Mouse (Mus musculus) neural tube, embryonic 10.5 days (tissue): ENCODE measurements at regions not wholly inside any gene's neighbourhood (a gene's known extent, or its start where the extent isn't known, plus 50 kb on each side); places are given as distances from the start of the nearest gene placed in this dataset.

ENCODE experiments used
- DNase-seq: peaks from one replicate; pipeline ENCODE4 v3.0.0-alpha.2; 2017; ENCODE audit warnings: low spot score; ENCODE audit errors: extremely low spot score

DNA sequence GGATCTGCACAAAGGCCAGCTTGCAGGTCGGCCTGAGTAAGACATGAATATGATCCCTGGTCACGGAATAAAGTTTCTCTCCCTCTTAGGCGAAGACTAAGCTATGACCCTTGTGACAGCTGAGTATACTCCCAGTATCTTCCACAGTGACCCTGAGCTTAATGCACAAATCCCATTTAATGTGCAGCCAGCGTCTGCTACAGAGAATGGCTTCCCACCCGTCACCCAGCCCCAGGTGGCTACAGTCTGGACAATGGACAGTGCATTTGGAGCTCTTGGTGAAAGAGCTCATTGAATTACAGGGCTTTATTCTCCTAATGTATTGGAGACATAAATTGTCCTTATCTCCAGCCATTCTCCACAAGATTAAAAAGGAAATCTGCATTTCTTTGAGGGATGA is 454.3 kb upstream of the Fam19a5 start:
- peak; percentile 26 for DNase-seq

DNA sequence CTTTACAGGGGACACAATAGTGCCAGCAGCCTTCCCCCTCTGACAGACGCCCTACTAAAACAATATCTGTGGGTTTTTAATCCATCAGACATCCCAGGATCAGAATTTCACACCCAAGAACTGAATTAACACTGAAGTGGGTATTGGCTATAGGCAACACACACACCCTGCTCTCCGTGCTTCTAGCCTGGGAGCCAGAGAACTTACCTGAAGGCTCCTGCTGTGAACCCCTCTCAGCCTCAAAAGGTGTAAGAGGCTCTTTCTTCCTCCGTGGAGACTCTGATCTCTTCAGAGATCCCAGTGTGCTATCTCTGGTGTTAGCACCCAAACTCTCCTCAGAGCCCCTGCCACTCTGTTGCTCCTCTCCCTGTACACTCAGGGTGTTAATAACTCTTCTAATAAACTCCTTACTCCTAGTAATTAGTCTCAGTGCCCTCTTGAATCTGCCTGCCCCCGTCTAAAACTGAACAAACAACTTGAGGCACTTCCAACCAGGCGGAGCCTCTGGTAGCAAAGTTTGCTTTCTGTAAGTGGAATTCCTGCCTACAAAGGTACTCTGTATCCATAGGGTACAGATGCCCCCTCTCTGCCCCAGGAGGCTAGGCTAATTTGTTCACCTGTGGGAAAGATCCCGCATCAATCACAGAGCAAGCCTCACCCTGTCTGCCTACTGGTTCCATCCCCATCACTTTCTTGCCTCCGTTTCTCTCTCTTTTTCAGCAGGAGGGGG is 452.9 kb upstream of the Fam19a5 start:
- no peak for DNase-seq

DNA sequence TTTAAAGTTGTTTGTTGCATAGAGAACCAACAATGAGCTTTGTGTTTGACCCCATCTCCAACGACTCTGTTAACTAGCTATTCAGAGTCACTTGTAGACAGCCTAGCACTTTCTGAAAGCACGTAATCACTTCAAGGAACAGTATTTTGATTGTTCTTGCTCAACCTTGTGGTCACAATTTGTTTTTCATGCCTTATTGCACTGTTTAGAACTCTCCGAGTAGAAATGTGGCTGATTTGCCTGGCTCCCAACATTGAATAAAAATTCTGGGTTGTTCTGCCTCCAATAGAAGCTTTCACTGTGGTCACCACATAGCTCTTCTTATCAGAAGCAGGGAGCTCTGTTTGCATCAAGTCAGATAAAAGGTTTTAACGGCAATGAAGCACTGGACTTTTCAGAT is 446.9 kb upstream of the Fam19a5 start:
- DNase-seq = no peak

DNA sequence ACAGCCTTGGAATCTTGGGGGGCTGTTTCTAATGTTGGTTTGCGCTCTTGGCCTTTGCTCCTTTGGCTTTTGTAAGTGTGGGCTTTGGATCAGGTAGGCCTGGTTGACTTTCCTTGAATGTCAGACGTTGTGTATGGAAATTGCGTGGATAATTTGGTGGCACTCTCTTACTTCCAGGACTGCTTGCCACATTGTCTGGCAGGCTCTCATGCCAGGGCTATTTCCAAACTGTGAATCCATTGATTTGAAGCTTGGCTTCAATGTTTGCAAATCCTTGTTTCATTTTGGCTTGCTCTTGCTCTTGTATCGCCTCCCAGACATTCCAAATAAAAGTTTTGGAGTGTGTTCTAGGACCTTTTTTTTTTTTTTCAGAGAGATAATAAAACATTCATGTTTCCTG is 443.0 kb upstream of the Fam19a5 start:
- DNase-seq = no peak

DNA sequence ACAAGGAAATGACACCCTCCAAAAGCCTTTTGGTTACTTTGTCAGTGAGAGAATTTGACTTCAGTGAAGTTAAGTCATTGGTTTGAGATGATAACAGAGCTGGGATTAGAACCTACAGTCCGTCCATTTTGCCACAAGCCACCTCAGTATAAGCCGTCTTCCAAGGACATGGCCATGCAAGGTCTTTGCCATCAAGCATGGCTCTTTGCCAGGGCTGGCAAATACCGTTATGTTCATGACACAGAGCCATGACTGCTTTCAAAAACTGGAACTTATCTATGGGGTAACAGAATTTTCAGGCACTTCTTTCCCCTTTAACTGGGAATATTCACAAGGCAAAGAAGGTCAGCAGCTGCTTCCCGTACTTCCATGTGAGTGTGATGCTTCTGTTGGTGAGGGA is 441.9 kb upstream of the Fam19a5 start:
- DNase-seq = no peak

DNA sequence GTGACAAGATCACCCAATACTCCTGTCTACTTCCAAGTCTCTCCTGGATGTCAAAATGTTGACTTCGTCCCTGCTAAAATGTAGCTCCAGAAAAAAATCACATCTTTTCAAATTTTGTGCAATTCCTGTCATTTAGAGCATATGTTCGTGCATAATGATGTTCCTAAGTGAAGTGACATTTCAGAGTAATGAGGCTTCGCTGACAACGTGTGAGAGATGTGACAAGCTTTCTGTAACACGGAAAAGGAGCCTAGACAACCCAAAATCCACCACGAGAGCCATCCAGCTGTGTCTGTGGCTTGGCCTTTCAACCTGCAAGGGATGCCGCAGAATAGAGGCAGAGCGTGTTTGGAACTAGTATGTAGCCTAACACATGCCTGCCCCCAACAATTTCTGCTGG is 438.1 kb upstream of the Fam19a5 start:
- DNase-seq = no peak

DNA sequence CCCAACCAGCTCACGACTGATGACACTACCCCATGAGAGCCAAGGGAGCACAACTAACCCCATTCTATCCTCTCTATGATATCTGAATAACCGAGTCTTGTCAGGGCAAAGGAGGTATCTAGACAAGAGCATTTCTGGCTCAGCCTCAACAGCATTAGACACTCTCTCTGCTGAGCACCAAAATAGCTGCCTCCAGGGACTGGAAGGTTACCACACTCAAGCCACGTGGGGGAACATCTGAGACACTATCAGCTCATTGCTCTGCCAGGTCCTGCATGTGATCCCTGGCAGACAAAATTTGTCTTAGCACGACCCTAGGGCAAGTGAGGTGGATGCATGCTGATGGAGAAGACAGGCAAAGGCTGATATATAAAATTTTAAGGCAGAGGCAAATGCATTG is 436.4 kb upstream of the Fam19a5 start:
- DNase-seq = no peak

DNA sequence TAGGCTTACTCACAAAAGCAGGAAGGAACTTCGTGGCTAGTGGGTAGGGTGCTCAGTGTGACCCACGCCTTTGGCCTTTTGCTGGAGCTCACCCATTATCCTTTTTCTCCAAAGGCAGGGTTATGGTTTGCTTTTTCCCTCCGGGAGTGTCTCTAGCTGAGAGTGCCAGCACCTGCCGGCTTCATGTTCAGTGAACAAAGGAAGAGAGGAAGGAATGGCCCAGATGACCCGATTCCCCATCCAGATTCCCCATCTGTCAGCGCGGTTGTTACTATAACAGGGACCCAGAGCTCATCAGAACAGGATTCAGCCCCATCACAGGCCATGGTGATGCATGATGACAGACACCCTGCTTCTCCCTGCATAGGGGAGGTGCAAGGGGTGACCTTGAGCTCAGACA is 435.7 kb upstream of the Fam19a5 start:
- DNase-seq = no peak

DNA sequence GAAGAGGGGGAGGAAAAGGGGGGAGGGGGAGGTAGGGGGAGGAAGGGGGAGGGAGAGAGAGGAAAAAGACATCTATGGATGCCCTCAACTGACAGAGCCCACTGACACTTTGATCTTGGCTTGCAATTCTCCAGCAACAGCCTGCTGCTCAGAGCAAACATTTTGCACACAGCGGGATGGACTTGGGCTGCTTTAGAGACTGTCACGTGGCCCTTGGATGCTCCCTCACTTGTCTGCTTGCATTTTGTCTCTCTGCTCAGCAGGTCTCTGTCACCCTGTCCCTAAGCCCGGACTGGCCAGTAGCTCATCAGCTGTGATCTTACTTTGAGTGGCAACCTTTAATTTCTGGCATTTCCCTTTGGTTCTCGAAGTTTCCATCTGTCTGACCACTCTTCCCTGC is 421.4 kb upstream of the Fam19a5 start:
- DNase-seq = no peak

DNA sequence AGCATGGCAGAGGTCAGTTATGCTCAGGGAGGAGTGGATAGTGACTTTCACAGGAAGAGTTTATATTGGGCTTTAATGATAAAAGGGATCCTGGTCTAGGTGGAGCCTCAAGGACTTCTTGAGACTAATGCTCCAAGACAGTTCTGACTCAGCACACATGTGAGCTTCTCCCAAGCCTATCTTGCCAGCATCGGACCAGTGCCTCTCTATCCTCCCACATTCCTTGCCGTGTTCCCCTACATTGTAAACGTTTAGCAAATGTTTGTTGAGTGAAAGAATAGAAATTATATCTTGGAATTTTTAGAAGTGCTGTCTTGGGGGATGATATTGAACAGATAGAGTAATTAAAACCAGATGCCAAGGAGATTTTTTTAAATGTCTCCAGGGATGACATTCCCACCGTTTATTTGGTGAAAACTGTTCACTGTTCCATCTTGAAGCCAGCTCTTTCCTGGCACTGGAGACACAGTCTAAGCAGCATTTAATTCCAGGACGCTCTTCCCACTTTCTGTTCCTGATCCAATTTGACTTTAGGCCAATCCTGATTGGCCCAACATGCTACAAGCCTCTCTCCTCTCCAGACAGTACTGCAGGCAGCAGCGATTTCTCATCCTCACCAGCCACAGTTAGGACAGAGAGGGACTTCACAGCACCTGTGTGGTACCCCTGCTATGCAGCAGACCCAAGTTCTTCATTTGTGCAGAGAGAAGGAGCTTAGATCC is 418.5 kb upstream of the Fam19a5 start:
- DNase-seq = no peak

DNA sequence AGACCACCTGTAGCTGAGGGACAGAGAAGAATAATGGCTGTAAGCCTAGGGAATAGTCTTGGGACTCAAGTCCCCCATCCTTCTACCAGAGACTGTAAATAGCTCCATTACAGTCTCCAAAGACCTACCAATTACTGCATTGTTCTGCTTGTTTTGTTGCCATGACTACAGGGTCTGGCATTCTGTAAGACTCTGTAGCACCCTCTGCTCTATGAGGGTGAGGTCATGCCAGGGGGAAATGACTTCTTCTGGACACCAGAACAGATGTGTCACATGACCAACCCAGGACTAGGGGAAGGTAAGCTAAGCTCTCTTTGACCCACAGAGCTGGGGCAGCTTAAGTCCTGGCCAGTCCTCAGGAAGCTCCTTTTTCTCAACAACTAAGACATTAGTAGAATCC is 405.2 kb upstream of the Fam19a5 start:
- DNase-seq = no peak

DNA sequence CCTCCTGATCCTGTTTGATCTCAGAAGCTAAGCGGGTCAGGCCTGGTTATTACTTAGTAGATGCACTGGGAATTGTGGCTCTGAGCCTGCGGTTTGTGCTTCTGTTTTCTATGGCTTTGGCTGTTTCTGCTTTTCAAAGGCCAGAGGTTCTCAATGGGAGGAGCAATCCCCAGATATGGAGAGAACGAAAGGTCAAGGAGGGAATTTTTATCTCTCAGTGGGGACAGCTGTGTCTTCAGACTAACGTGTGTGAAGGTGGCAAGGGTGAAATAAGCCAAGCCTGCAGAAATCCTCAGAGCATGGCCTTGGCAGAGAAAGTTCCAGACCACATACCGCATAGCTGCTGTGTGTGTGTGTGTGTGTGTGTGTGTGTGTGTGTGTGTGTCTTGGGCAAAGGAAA is 375.0 kb upstream of the Fam19a5 start:
- DNase-seq = no peak

DNA sequence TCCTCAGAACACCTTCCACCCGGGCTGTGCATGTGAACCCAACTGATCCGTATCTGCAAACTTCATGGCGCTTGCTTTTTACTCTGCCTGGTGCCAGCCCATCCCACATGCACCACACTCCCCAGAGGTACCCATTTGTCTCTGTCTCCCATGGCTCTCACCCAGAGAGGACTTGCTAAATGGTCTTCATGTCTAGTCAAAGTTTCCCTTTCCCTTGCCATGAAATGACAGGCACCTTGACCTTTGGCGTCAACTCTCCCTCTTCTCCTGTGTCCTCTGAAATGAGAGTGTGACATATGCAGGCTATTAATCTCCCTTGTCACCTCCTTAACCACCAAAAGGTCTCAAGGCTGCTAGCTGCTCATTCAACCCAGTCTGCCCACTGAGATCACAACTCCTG is 373.2 kb upstream of the Fam19a5 start:
- DNase-seq = no peak

DNA sequence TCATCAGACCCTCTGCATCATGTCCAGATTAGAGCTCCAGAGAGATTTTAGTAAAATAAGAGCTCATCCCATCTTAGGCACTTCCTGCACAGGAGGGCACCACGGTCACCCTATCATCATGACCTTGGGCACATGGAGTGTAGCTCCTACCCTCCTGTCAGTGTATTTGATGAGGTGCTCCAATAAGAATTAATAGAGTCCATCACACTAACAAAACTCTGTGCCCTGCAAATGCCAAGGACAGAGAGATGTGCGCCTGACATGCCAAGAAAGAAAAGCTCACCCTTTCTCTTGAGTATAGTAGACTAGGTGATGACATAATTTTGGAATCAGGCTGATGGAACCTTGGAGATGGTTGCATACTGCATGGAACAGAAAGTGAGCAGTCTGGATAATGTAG is 371.0 kb upstream of the Fam19a5 start:
- DNase-seq = no peak

DNA sequence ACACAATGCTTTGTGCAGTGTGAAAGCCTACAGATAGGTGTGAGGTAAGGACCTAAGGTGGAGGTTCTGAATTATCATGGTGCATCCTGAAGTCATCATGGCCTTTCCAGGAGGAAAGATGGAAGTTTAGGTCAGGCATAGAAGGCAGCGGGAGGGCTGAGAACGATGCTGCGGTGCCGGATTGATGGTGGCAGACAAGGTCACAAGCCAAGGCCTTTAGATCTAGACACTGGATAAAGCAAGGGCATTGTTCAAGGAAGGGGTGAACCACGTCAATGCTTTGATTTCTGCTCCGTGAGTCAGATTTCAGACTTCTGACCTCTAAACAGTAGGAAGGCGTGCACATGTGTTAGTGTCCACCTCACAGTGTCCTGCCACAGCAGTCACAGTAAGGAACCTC is 365.5 kb upstream of the Fam19a5 start:
- DNase-seq = no peak

DNA sequence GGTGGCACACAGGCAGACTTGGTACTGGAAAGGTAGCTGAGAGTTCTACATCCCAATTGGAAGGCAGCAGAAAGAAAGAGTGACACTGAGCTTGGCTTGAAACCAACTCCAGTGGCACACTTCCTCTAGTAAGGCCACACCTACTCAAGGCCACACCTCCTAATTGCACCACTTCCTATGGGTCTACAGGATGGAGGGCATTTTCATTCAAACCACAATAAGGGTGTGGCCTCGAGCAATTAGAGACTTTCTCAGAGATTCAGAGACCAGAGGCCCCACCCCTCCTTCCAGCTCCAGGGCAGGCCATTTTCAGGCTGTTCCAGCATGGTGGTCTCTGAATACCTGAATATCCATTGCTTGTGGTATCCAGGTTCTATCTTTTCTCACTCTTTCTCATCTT is 363.3 kb upstream of the Fam19a5 start:
- no peak for DNase-seq

DNA sequence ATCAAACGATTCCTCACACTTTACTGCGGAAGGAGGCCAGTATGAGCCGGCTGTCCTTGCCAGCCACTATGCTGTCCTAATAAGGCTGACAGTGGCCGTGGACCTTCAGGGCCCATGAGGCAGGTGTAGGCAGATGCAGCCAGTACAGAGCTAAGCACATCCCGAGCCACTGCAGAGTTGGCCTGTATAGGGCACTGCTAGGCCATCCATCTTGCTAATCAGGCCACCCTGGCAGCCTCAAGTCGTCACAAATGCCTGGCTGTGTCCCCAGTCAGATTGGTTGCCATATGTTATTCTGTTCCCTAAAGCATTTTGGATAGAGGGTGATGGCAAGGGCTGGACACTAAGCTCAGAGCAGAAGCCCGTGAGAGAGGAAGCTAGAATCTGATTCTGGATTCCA is 359.9 kb upstream of the Fam19a5 start:
- DNase-seq = no peak

DNA sequence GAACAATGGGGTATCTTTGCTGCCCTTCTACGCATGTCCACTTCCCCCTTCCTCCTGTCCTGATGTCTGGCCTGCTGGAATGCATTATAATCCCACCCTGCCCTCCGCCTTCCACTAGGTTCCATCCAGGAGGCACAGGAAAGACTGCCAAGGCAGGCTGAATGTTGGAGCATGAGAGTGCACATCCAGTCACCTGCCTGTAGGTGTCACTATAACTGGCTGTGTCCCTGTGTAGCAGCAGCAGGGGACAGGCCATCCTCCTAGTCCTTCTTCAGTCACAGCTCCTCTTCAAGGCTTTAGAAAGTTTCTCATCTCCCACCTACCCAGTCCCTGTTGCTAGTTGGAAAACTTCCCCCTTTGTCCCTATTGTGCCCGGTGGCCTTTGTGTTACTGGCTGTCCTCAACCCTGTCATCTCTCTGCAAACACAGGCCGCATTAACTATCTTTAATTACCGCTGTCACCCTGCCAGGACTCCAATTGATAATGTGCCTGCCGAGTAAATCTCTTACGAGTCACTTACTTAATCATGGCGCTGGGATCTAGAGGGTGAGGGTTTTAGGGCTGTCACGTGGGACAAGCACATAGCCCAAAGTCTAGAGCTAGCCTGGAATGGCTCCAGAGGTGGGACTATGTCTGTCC is 355.2 kb upstream of the Fam19a5 start:
- DNase-seq = no peak

DNA sequence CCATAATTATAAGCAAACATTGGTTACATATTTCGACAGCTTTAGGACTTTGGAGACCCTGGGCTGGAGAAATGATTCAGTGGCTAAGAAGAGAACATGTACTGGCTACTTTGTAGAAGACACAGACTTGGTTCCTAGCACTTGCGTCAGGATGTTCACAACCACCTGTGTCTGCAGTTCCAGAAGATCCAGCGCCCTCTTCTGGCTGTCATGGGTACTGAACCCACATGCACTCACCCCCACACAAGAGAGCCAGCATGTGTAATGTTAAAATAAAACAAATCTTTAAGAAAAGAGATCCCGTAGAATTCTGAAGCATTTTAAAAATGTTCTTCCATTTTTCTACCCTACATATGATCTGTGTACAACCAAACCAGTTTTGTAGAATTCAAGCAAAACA is 352.2 kb upstream of the Fam19a5 start:
- no peak for DNase-seq

DNA sequence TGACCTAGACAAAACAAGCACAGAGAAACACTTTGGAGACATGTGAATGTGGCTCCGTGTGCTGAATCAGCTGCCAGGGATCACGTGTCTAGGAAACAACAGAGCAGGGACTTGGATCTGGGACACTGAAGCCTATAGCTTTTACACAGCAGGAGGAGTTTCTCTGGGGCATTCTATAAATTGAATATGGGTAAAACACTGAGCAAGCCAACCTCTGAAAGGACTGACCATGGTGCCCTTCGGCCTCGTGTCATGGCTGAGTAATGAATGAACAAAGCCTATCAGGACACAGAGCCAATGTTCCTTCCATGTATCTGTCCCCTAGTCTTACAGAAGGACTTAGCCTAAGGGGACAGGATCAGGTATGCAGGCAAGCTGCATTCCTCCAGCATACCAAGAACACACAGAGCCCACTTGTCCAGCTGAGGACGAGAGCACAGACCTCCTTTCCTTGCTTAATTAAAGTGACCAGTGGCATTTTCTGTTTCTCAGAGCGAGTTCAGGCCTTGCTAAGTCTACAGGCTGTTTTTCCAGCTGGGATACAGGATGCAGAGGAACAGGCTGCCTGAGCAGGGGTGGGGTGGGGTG is 347.7 kb upstream of the Fam19a5 start:
- DNase-seq = no peak

DNA sequence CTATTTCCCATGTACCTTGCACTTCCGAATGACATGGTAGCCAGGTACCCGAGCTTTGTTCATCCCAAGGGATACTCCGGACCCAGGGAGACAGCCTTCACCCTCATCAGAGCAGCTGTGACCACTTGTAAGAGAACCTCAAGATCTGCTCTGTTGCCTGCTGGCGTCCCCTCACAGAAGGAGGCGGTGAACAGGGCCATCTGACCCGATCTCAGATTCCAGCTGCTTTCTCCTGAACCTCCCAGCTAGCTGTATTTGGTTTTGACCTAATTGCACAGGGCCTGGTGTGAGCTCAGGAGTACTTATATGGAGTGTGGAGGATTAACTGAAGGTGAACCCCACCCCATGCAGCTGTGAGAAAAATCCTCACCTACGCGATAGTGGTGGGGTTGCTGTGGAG is 344.5 kb upstream of the Fam19a5 start:
- DNase-seq = no peak

DNA sequence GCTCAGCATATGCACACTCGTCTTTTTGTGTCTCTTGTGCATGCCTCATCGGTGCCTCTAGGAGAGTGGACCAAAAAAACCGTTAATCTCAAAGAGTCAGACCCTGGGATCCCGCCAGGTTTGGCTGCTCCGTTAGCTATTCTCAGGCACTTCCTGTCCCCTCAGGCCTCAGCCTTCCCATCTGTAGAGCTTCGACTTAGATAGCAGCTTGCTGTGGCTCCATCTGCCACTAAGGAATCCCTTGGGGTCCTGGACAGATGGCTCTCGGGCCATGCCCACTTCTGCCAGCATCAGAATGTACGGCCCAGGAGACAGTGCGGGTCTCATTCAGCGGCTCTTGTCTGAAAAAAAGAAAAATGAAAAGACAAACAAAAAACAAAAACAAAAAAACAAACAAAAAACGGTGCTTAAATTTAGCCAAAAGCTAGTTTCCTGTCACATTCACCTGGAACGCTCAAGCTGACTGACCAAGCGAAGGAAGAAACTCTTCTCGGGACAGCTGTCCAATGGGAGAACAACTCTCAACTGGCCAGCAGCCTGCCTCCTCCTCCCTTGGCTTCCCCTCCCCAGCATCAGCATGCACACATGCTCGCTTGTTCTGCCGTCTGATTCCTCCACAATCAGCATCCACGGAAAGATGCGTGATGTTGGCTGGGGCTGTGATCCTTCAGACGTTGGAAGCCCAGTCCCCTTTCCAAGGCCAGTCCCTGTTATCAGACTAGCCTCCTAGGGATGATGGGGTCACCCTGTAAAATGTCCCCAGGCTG is 343.6 kb upstream of the Fam19a5 start:
- DNase-seq = no peak
